Mouse (Mus musculus): ENCODE measurements around the gene Zfp292.

DNA sequence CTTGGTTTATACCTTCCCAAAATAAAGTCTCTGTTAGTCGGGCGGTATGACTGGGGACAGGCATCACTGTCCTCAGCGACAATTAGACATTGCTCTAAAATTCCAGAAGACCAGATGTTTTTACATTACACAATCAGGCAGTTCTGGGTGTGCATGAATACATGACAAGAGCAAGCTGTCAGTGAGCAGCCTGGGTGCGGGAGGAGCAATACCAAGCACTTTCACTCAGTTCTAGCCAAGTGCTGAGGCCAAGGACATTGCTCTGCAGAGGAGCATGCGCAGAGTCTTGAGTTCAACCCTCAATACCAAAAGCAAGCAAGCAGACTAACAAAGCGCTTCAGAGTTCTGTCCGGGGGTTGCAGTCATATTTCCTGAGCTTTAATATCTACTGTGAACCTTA lies 25.4 kb upstream of the Zfp292 start:
- no peak for TF ChIP-seq CHD2 (IDR thresholded peaks at IDR 0.05; ENCODE audit: low read depth, low read length)
- TF ChIP-seq ZNF384 (IDR thresholded peaks at IDR 0.05; ENCODE audit: low read depth, low read length): no peak
